Mouse (Mus musculus) myocyte (in vitro differentiated cells): Measurements from ENCODE around the gene Slfnl1.

Experiments used
- E2F4 ChIP-seq: IDR thresholded peaks from one replicate; pipeline ENCODE4 v1.6.1; 2011; ENCODE audit warnings: mild to moderate bottlenecking, control low read depth, moderate library complexity; ENCODE audit not compliant: insufficient read depth
- MAX ChIP-seq: IDR thresholded peaks from one replicate; pipeline ENCODE4 v1.6.1; 2011; ENCODE audit warnings: low read depth, mild to moderate bottlenecking, control low read depth
- MYOD1 ChIP-seq, 3 experiments: IDR thresholded peaks; one replicate each; pipeline ENCODE4 v1.6.1; 2011; ENCODE audit warnings: control low read depth in 2 of 3, low read depth in 2 of 3, mild to moderate bottlenecking in 2 of 3, moderate library complexity in 1 of 3; ENCODE audit not compliant: insufficient read length in 2 of 3, control insufficient read depth in 1 of 3
- MYOG ChIP-seq, 3 experiments: IDR thresholded peaks; one replicate each; pipeline ENCODE4 v1.6.1; 2011; ENCODE audit warnings: control low read depth in 2 of 3, low read depth in 2 of 3, mild to moderate bottlenecking in 2 of 3; ENCODE audit not compliant: insufficient read length in 2 of 3, control insufficient read depth in 1 of 3, insufficient read depth in 1 of 3
- POLR2A ChIP-seq: IDR thresholded peaks from one replicate; pipeline ENCODE4 v1.6.1; 2011; ENCODE audit warnings: low read depth, mild to moderate bottlenecking, control low read depth, moderate library complexity; ENCODE audit not compliant: insufficient read length
- POLR2AphosphoS2 ChIP-seq: IDR thresholded peaks from one replicate; pipeline ENCODE4 v1.6.1; 2011; ENCODE audit warnings: low read depth, control low read depth; ENCODE audit not compliant: insufficient read length
- SRF ChIP-seq: IDR thresholded peaks from one replicate; pipeline ENCODE4 v1.6.1; 2011; ENCODE audit warnings: low read depth; ENCODE audit not compliant: control insufficient read depth, insufficient read length

DNA sequence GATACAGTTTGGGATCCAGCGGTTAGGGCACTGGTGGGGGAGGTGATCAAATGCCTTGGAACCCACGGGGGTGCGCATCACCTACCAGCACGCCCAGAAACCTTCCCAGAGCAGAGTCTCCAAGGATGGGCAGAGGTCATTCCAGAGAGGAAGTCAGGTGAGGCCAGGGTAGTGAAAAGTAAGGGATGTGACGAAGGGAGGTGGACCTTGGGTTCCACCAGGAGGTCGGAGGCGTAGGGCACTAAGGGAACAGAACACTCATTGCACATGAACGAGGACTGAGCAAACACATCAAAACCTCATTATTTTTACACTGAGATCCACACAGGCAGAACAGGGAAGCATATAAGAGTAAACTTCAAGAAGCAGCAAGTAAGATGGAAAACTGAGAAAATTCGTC, 49.7 kb downstream of the Slfnl1 start:
- TF ChIP-seq E2F4 (no peak), MAX (no peak), POLR2A (no peak), SRF (no peak), POLR2AphosphoS2 (no peak), MYOD1 (IDR thresholded peaks at IDR 0.05; ENCODE audit: control insufficient read depth in 1 of 3, insufficient read length in 2 of 3, low read depth in 2 of 3) (no peak), MYOG (IDR thresholded peaks at IDR 0.05; ENCODE audit: control insufficient read depth in 1 of 3, insufficient read depth in 1 of 3, insufficient read length in 2 of 3, low read depth in 2 of 3) (no peak)
